Mouse (Mus musculus): ENCODE measurements at regions not wholly inside any gene's neighbourhood (a gene's known extent, or its start where the extent isn't known, plus 50 kb on each side); places are given as distances from the start of the nearest gene placed in this dataset.

DNA sequence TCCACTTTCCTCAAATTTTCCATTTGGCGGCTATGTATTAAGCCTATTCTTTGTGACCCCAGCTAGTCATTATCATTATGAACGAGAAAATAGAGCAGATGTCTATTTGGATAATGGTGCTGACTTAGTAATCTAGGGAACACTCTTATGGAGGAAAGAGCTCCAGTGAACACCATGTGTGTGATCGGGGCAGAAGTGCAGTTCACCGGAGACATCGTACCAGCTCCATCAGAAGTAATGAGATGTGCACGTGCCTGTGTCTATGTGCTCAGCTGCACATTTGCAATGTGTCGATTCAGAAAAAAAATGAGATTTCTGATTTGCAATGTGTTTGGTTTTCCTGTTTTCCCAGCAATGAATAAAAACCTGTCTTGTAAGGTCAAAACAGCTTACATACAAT lies 206.6 kb downstream of the Mreg start:
- intact Hi-C loops (cut with DNase I), result no loop called here
- TF ChIP-seq CTCF (IDR thresholded peaks at IDR 0.05), result no peak
- no peak overlapping the region for H3K4me3 ChIP-seq
- DNase-seq, result no peak
- H3K27ac ChIP-seq, result no peak overlapping the region

DNA sequence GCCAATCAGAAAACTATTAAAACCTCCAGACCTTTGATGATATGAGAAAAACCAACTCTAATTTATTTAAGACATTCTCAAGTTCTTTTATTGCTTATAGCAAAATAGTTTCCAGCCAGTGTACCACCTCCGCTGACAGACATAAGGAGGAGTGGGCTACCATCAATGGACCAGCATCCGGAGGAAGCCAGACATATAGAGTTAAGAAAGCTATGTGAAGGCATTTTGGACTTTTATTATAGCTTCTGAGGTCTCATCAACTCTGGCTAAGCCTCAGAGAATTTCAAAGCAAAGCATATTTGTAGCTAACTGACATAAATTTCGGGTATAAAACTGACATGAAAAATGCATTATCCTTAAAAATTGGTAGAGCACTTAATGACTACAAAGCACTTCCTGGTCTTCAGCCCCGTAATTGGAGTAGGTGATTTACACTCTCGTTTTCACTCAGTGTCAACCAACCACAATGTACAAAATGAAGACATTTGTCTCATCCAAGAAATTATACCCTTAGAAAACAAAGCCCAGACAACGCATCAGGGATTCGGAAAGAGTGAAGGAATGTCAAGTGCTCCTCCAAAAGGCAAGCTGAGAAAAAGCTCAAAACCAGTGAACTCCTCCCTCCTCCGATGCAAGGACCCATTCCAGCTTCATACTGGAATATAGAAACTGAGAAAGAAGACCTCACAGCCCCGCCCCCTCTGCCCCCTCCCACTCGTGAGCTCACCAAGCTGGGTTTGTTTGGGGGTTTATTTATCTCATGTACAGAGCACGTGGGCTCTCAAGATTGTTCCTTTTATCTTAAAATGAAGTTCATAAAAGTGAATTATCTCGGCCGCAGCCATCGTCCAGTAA lies 208.5 kb downstream of the Mreg start:
- DNase-seq, result no peak
- H3K27ac ChIP-seq, result no peak overlapping the region
- TF ChIP-seq CTCF (IDR thresholded peaks at IDR 0.05), result no peak
- no peak overlapping the region for H3K4me3 ChIP-seq
- intact Hi-C loops (cut with DNase I), result no loop called here

GRCm38 (mm10) chr1:72002471-72003116 lies 209.5 kb downstream of the Mreg start:
- H3K4me3 ChIP-seq, result no peak overlapping the region
- no peak for DNase-seq
- no peak for TF ChIP-seq CTCF (IDR thresholded peaks at IDR 0.05)
- no peak overlapping the region for H3K27ac ChIP-seq
- intact Hi-C loops (cut with DNase I), result no loop called here

DNA sequence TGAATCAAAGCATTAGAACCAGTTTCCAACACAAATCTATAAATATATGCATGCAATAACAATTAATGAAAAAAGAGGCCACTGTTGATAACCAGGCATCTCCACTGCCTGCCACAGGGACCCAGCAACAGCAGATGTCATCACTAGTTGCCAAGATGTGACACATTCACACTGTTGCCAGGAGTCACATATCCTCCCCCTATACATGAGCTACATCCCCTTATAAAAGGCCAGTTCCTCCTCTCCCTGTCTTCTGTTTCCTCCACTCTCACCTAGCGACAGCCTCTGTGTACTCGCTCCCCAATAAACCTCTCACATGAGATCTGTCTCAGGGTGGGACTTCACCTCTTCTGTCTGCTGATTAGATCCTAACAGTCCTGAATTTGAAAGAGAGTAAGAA lies 211.4 kb downstream of the Mreg start:
- DNase-seq, result no peak
- no peak overlapping the region for H3K27ac ChIP-seq
- H3K4me3 ChIP-seq, result no peak overlapping the region
- no peak for TF ChIP-seq CTCF (IDR thresholded peaks at IDR 0.05)
- intact Hi-C loops (cut with DNase I), result no loop called here

DNA sequence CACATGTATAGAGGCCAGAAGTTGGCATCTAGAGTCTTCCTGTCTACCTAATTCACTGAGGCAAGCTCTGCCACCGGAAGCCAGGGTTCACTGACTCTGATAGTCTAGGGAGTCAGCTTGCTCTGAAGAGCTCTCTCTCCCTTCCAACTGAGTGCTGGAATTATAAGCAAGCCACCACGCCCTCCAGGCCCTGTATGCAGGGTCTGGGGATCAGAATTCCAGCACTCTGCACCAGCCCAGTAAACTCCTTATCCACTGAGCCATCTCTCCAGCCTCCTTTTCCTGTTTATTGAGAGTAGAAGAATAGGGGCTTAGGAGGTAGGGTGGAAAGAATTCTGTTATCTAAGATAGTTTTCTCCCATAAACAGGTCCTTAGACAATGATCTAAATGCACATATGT lies 215.3 kb downstream of the Mreg start:
- intact Hi-C loops (cut with DNase I), result no loop called here
- no peak for DNase-seq
- H3K4me3 ChIP-seq, result no peak overlapping the region
- no peak overlapping the region for H3K27ac ChIP-seq
- TF ChIP-seq CTCF (IDR thresholded peaks at IDR 0.05), result no peak

DNA sequence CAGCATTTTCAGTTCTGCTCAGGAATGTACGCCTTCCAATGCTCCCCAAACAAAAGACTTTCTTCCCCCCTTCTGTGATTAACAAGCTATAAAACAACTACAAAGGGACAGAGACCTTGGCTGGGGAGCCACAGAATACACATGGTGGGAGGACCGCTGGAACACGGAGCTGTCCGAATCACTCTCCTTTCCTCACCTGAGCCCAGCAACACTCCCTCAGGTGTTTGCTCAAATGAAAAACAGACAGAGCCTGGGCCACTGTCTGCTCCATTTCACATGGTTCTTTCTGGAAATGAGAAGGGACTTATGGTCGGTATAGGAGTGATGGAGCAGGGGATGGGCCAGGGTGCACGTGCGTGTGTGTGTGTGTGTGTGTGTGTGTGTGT lies 215.9 kb downstream of the Mreg start:
- no peak for TF ChIP-seq CTCF (IDR thresholded peaks at IDR 0.05)
- DNase-seq, result no peak
- Histone ChIP-seq H3K27ac (no peak overlapping the region), H3K4me3 (peak overlapping the region; percentile 44)
- intact Hi-C loops (cut with DNase I), result no loop called here

GRCm38 (mm10) chr1:71995573-71996233 lies 216.4 kb downstream of the Mreg start:
- no peak for TF ChIP-seq CTCF (IDR thresholded peaks at IDR 0.05)
- DNase-seq, result no peak
- H3K4me3 ChIP-seq, result peak overlapping the region; percentile 44
- H3K27ac ChIP-seq, result peak overlapping the region; percentile 43; the same call in 1 of the 2 replicates
- intact Hi-C loops (cut with DNase I), result no loop called here

DNA sequence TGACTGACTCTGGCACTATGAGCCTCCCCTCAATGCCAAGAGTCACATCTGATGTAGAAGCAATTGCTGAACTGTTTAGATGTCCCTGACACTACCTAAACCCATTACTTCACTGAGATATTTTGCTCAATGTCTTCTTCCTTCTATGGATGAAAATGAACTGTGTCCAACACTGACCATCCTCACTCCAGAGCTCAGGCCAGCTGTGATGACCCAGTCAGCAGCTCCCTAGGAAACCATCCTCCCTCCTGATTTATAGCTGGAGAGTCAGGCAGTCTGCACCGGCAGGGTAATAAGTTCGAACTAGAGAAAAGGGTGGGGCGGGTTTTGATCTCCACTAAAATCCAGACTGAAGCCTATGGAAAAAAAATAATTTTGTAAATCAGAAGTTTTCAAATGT lies 221.2 kb downstream of the Mreg start:
- TF ChIP-seq CTCF (IDR thresholded peaks at IDR 0.05), result no peak
- intact Hi-C loops (cut with DNase I), result no loop called here
- no peak overlapping the region for H3K27ac ChIP-seq

DNA sequence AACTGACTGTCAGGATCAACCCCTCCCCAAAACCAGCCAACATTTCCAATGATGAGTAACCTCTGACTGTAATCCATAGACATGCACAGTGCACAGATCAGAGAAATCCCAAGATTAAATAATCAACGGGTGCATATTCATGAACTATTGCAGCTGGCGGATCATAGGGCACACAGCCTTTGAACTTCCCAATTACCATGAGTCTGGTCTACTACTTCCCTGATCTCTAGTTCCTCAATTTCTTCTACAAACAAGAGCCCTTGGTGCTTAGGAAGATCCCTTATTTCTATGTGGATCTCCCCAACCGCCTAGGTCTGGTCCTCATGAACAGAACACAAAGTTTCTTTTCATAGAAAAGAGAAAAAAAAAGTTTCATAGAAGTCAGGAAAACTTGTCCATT lies 224.0 kb downstream of the Mreg start:
- H3K4me3 ChIP-seq, result no peak overlapping the region
- intact Hi-C loops (cut with DNase I), result no loop called here
- TF ChIP-seq CTCF (IDR thresholded peaks at IDR 0.05), result no peak
- no peak for DNase-seq
- no peak overlapping the region for H3K27ac ChIP-seq

More for the DNA sequence above, 221.2 kb downstream of the Mreg start:
- no peak overlapping the region for H3K4me3 ChIP-seq
- no peak for DNase-seq

DNA sequence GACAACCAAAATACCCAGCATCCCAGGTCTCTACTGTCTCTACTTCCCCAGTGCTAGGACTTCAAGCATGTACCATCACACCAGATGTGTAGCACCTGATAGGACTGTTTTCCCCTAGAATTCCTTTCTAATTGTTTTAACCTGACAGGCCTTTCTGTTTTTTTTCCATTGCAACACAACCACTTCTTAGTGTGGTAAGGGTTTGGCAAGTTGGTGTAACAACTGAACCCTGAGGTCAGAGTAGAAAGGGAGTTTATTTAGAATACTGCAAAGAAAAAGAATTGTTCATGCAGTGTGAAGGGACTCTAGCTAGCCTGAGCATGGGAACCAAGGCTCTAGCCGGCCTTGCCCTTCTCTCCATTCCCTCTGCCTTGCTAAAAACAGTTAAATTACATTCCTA lies 226.1 kb downstream of the Mreg start:
- intact Hi-C loops (cut with DNase I), result no loop called here
- DNase-seq, result no peak
- H3K27ac ChIP-seq, result no peak overlapping the region
- H3K4me3 ChIP-seq, result no peak overlapping the region
- no peak for TF ChIP-seq CTCF (IDR thresholded peaks at IDR 0.05)

- no peak overlapping the region for H3K27ac ChIP-seq
- TF ChIP-seq CTCF (IDR thresholded peaks at IDR 0.05), result no peak
- DNase-seq, result no peak
- intact Hi-C loops (cut with DNase I), result no loop called here
- H3K4me3 ChIP-seq, result no peak overlapping the region
Measured at GRCm38 (mm10) chr1:71983786-71984185, 228.3 kb downstream of the Mreg start.

- Histone ChIP-seq H3K4me3 (no peak overlapping the region), H3K27ac (no peak overlapping the region)
- intact Hi-C loops (cut with DNase I), result no loop called here
- DNase-seq, result no peak
- no peak for TF ChIP-seq CTCF (IDR thresholded peaks at IDR 0.05)
Measured at GRCm38 (mm10) chr1:71982423-71983262, 229.5 kb downstream of the Mreg start.
